Mouse (Mus musculus) stomach, embryonic 14.5 days (tissue): ENCODE data around the gene Vasp. TPM values are rescaled to one million over a fixed set of nuclear protein-coding genes. Genes with fewer than 3 reads are reported as not detected.
A peak's percentile ranks its signal among the peaks of the same experiment; 100 is the strongest.

Experiments
- ATAC-seq: fragments of 200-750 bp; cut with Nextera tagmentation; 2 replicates; pipeline ENCODE4 v1.8.0; 2017; ENCODE audit warnings: low read depth, moderate TSS enrichment; ENCODE audit not compliant: insufficient number of reproducible peaks, insufficient read depth, low FRiP score
- H3K27ac ChIP-seq: fragments of 300-500 bp; sonication (generic); 2 replicates; pipeline ENCODE4 v1.5.1; 2014; ENCODE audit warnings: mild to moderate bottlenecking, low read length, moderate library complexity, mixed read lengths
- H3K27me3 ChIP-seq: fragments of 300-500 bp; sonication (generic); 2 replicates; pipeline ENCODE4 v1.6.1; 2014; ENCODE audit warnings: low read length, control low read depth, mixed read lengths; ENCODE audit not compliant: control insufficient read depth, insufficient read depth
- H3K36me3 ChIP-seq: fragments of 300-500 bp; sonication (generic); 2 replicates; pipeline ENCODE4 v1.6.1; 2014; ENCODE audit warnings: mild to moderate bottlenecking, control low read depth, low read length, moderate library complexity, mixed read lengths; ENCODE audit not compliant: control insufficient read depth, insufficient read depth
- H3K4me1 ChIP-seq: fragments of 300-500 bp; sonication (generic); 2 replicates; pipeline ENCODE4 v1.6.1; 2014; ENCODE audit warnings: low read length, control low read depth, mixed read lengths; ENCODE audit not compliant: control insufficient read depth, insufficient read depth
- H3K4me2 ChIP-seq: fragments of 300-500 bp; sonication (generic); replicated peaks from 2 replicates; pipeline ENCODE4 v1.6.1; 2014; ENCODE audit warnings: low read depth, low read length, control low read depth
- H3K4me3 ChIP-seq: fragments of 300-500 bp; sonication (generic); 2 replicates; pipeline ENCODE4 v1.5.1; 2014; ENCODE audit warnings: low read depth, low read length, control low read depth
- H3K9ac ChIP-seq: fragments of 300-500 bp; sonication (generic); replicated peaks from 2 replicates; pipeline ENCODE4 v1.6.1; 2014; ENCODE audit warnings: low read depth, mild to moderate bottlenecking, control low read depth, low read length, moderate library complexity, mixed read lengths
- H3K9me3 ChIP-seq: fragments of 300-500 bp; sonication (generic); 2 replicates; pipeline ENCODE4 v1.6.1; 2016; ENCODE audit warnings: low read depth, low read length, control low read depth; ENCODE audit not compliant: control insufficient read depth
- WGBS: fragments of 180-500 bp; shearing (Covaris S2); extraction: QIAGEN DNeasy Blood & Tissue Kit; methylation state at CpG from one replicate; pipeline ENCODE4 v1.1.7; 2014; 5-methylcytosine and 5-hydroxymethylcytosine counted together
- polyA plus RNA-seq: library from polyadenylated mRNA; unstranded; fragments of >200 nt; fragmentation: Nextera tagmentation; extraction: Ambion mirVana; gene quantifications from 2 replicates; pipeline ENCODE4 v1.2.1, GENCODE M21; 2014

The Vasp gene
- polyA plus RNA-seq, 1 experiment from 2014 or later = 48.1 TPM

DNA sequence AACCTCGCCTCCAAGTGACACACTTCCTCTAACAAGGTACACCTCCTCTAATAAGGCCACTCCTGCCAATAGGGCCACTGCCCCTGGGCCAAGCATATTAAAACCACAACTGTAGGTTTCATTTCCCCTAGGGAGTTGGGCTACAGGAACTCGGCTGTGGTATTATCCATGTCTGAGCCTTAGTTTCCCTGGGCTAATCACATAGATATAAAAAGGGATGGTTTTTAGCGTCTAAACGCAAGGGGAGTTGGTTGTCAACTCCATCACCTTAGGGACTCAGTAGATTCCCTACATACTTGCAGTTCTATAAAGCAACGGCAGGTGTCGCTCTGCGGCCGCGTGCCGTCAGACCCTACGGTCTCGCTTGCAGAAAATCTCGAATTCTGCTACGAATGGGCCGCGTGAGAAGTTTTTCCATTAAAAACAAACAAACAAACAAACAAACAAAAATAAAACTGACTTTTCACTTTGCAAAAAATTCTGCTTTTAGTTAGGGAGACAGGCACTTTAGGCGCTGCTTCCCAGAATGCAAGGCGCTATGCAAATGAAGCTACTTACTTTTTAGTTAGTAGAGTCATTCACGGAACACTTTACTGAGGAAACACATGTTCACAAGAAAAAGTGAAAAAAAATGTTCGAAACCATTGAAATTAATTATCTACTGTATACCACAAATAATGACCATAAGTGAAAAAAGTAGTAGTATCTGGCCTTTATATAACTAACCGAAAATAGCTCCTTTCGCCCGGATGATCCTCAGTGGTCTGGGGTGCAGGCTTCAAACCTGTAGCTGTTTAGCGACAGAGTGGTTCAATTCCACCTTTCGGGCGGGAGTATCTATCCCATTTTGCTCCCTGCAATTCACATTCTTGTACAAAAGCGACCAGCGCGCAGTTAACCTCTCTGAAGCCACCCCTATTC lies 29.1 kb upstream of the Vasp start:
- Histone ChIP-seq H3K9me3 (no peaks in the 10 kb centered on the region), H3K4me3 (peak overlapping the region; percentile 34), H3K27me3 (peaks cover 30% of the 10 kb centered on the region), H3K27ac (no peak overlapping the region), H3K4me1 (peaks cover 13% of the 10 kb centered on the region), H3K4me2 (peak overlapping the region; percentile 41), H3K36me3 (no peaks in the 10 kb centered on the region), H3K9ac (no peak overlapping the region)
- under 1% methylated on average over 29 of the region's 29 CpGs for WGBS
- ATAC-seq = peak; percentile 78

- no peaks in the 10 kb centered on the region for H3K36me3 ChIP-seq
- 18% methylated on average over 3 of the region's 3 CpGs for WGBS
- no peak overlapping the region for H3K9ac ChIP-seq
- H3K4me1 ChIP-seq = peaks cover 5% of the 10 kb centered on the region; the same call in 1 of the 2 replicates
- no peak overlapping the region for H3K4me3 ChIP-seq
- H3K27me3 ChIP-seq = peaks cover 17% of the 10 kb centered on the region; the same call in 1 of the 2 replicates
- H3K9me3 ChIP-seq = no peaks in the 10 kb centered on the region
- no peak overlapping the region for H3K27ac ChIP-seq
- ATAC-seq = no peak
- no peak overlapping the region for H3K4me2 ChIP-seq
Measured at GRCm38 (mm10) chr7:19299194-19299593, 27.6 kb upstream of the Vasp start.

- peaks cover 5% of the 10 kb centered on the region; the same call in 1 of the 2 replicates for H3K4me1 ChIP-seq
- peaks cover 10% of the 10 kb centered on the region; the same call in 1 of the 2 replicates for H3K27me3 ChIP-seq
- no peak overlapping the region for H3K4me2 ChIP-seq
- H3K9me3 ChIP-seq = no peaks in the 10 kb centered on the region
- ATAC-seq = no peak
- 91% methylated on average over 5 of the region's 5 CpGs for WGBS
- H3K9ac ChIP-seq = no peak overlapping the region
- H3K4me3 ChIP-seq = no peak overlapping the region
- H3K27ac ChIP-seq = no peak overlapping the region
- H3K36me3 ChIP-seq = no peaks in the 10 kb centered on the region
Measured at GRCm38 (mm10) chr7:19297794-19298193, 26.2 kb upstream of the Vasp start.

GRCm38 (mm10) chr7:19297034-19297433 lies 25.4 kb upstream of the Vasp start:
- 86% methylated on average over 6 of the region's 6 CpGs for whole genome bisulfite sequencing
- no peak overlapping the region for H3K4me2 ChIP-seq
- H3K27ac ChIP-seq = no peak overlapping the region
- no peak overlapping the region for H3K4me3 ChIP-seq
- peaks cover 5% of the 10 kb centered on the region; the same call in 1 of the 2 replicates for H3K4me1 ChIP-seq
- H3K27me3 ChIP-seq = peaks cover 4% of the 10 kb centered on the region; the same call in 1 of the 2 replicates
- H3K9me3 ChIP-seq = no peaks in the 10 kb centered on the region
- no peak overlapping the region for H3K9ac ChIP-seq
- ATAC-seq = no peak
- H3K36me3 ChIP-seq = no peaks in the 10 kb centered on the region

DNA sequence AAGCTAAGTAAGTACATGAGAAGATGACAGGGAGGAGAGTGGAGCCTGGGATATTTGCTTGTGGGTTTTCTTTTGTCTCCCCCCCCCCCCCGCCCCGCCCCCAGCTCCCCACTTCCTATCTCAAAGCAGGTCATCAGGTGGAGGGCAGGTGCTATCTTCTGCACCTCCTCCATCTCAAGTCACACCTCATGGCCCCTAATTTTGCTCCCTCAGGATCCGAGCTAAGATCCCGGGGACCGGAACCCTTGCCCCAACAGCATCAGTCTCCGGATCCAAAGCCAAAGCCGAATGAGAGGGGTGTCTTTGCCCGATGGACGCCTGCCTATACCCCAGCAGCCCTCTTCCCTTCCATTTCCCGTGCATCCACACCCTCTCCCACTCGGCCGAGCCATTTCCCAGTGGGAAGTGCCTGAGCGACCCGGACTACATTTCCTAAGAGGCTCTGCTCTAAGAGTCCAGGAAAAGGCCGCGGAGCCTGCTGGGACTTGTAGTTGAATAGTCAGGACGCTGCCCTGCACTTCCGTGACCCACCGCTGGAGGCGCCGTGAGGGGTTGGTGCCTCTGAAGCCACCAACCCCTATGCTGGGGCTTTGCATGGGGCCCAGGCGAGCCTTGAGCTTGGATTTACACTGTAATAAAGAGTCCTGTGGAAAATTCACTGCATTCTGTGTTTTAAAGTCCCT lies 24.0 kb upstream of the Vasp start:
- Histone ChIP-seq H3K27me3 (no peaks in the 10 kb centered on the region), H3K9me3 (no peaks in the 10 kb centered on the region), H3K4me3 (peak overlapping the region; percentile 20), H3K36me3 (no peaks in the 10 kb centered on the region), H3K4me2 (peak overlapping the region; percentile 53), H3K4me1 (peaks cover 5% of the 10 kb centered on the region), H3K27ac (no peak overlapping the region), H3K9ac (no peak overlapping the region)
- peak; percentile 72 for ATAC-seq
- WGBS = 12% methylated on average over 21 of the region's 22 CpGs

DNA sequence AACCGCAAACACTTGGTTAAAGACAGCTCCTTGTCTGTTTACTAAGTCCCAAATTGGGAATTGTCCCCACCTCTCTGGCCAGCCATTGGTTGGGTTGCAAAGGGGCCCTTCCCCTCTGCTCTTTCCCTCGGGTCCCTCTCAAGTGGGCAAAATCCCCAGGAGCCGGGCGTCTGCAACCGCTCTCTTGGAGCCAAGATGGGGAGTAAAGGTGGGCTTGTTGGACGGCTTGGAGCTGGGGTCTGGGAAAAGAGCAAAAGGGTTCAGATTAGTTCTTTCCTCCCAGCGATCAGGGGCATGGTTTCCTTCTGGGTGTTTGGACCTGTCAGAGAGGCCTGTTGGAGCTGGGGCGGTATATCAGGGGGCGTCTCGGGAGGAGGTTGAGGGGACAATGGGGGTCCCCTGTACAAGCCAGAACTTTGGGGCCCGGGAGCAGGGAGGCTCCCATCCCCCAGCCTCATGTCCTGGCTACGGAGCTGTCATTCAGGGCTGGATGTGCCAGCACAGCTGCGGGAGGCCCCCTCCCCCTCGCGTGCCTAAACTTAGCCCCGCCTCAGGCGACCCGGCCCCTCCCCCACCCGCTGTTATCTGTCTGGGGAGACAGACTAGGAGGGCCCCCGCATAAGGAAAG lies 19.5 kb upstream of the Vasp start:
- peak overlapping the region; percentile 63 for H3K4me2 ChIP-seq
- H3K4me3 ChIP-seq = peak overlapping the region; percentile 33
- no peaks in the 10 kb centered on the region for H3K27me3 ChIP-seq
- ATAC-seq = no peak
- H3K36me3 ChIP-seq = no peaks in the 10 kb centered on the region
- H3K9ac ChIP-seq = no peak overlapping the region
- 0% methylated on average over 20 of the region's 20 CpGs for WGBS
- no peaks in the 10 kb centered on the region for H3K9me3 ChIP-seq
- H3K4me1 ChIP-seq = peaks cover 5% of the 10 kb centered on the region
- H3K27ac ChIP-seq = peak overlapping the region; percentile 18; the same call in 1 of the 2 replicates

- WGBS = 26% methylated on average over 4 of the region's 4 CpGs
- Histone ChIP-seq H3K27me3 (peaks cover 14% of the 10 kb centered on the region), H3K4me1 (peaks cover 7% of the 10 kb centered on the region; the same call in 1 of the 2 replicates), H3K36me3 (no peaks in the 10 kb centered on the region), H3K27ac (no peak overlapping the region), H3K9me3 (no peaks in the 10 kb centered on the region), H3K4me2 (no peak overlapping the region), H3K9ac (no peak overlapping the region), H3K4me3 (no peak overlapping the region)
- no peak for ATAC-seq
Measured at GRCm38 (mm10) chr7:19284763-19285162, 13.1 kb upstream of the Vasp start.

DNA sequence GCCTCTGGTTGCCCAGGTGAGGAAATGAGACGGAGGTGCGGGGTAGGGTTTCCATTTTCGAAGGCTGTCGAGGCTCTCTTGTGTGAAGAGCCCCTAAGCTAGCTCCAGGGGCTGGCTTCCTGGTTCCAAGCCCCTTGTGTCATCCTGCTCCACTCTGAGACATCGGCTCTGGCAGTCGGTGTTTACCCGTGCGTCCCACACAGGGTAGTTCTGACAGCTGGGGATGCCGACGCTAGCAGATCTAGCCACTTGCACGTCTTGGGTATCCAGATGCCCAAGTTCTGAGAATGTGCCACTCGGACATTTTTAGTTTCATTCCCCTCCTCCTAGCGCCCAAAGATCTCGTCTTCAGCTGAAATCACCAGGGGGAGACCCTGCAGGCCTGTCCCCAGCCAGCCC lies 11.8 kb upstream of the Vasp start:
- Histone ChIP-seq H3K9ac (no peak overlapping the region), H3K4me2 (peak overlapping the region; percentile 100), H3K27ac (no peak overlapping the region), H3K4me1 (peaks cover 7% of the 10 kb centered on the region; the same call in 1 of the 2 replicates), H3K36me3 (no peaks in the 10 kb centered on the region), H3K27me3 (peaks cover 27% of the 10 kb centered on the region), H3K4me3 (0 out of 2 replicates have a peak overlapping the region, but pooled peaks have one; percentile 55), H3K9me3 (no peaks in the 10 kb centered on the region)
- no peak for ATAC-seq
- 42% methylated on average over 14 of the region's 14 CpGs for WGBS
